Mouse (Mus musculus) forebrain, embryonic 15.5 days (tissue): ENCODE data around the gene Sdccag8. TPM values are rescaled to one million over a fixed set of nuclear protein-coding genes. Genes with fewer than 3 reads are reported as not detected.
A peak's percentile ranks its signal among the peaks of the same experiment; 100 is the strongest.
"Not testable (repeated sequence)": the region's sequence is repeated elsewhere in the genome, so short reads cannot be mapped to it uniquely, and the experiment has no call there.

Experiments
- ATAC-seq: fragments of 200-750 bp; cut with Nextera tagmentation; replicated peaks from 2 replicates; pipeline ENCODE4 v1.8.0; 2017; ENCODE audit warnings: mild to moderate bottlenecking, moderate TSS enrichment, moderate library complexity
- H3K27ac ChIP-seq: fragments of 300-500 bp; sonication (generic); replicated peaks from 2 replicates; pipeline ENCODE4 v1.5.1; 2015; ENCODE audit warnings: mild to moderate bottlenecking, inconsistent platforms
- H3K27me3 ChIP-seq: fragments of 300-500 bp; sonication (generic); 2 replicates; pipeline ENCODE4 v1.6.1; 2015; ENCODE audit warnings: inconsistent platforms
- H3K36me3 ChIP-seq: fragments of 300-500 bp; sonication (generic); 2 replicates; pipeline ENCODE4 v1.6.1; 2015; ENCODE audit warnings: mild to moderate bottlenecking, inconsistent platforms
- H3K4me1 ChIP-seq: fragments of 300-500 bp; sonication (generic); 2 replicates; pipeline ENCODE4 v1.6.1; 2015; ENCODE audit warnings: inconsistent platforms
- H3K4me2 ChIP-seq: fragments of 300-500 bp; sonication (generic); replicated peaks from 2 replicates; pipeline ENCODE4 v1.6.1; 2015; ENCODE audit warnings: mild to moderate bottlenecking, inconsistent platforms
- H3K4me3 ChIP-seq: fragments of 300-500 bp; sonication (generic); 2 replicates; pipeline ENCODE4 v1.5.1; 2015; ENCODE audit warnings: mild to moderate bottlenecking, inconsistent platforms
- H3K9ac ChIP-seq: fragments of 300-500 bp; sonication (generic); replicated peaks from 2 replicates; pipeline ENCODE4 v1.6.1; 2015; ENCODE audit warnings: mild to moderate bottlenecking, inconsistent platforms
- H3K9me3 ChIP-seq: fragments of 300-500 bp; sonication (generic); 2 replicates; pipeline ENCODE4 v1.6.1; 2016; ENCODE audit warnings: inconsistent platforms
- WGBS: fragments of 180-500 bp; shearing (Covaris S2); methylation state at CpG from one replicate; pipeline ENCODE4 v1.1.7; 2015; ENCODE audit warnings: mixed read lengths; 5-methylcytosine and 5-hydroxymethylcytosine counted together
- polyA plus RNA-seq: library from polyadenylated mRNA; unstranded; fragments of >200 nt; fragmentation: Nextera tagmentation; extraction: Ambion mirVana; gene quantifications from 2 replicates; pipeline ENCODE4 v1.2.1, GENCODE M21; 2015

Gene Sdccag8
- polyA plus RNA-seq, 1 experiment from 2014 or later: 33.8 TPM

DNA sequence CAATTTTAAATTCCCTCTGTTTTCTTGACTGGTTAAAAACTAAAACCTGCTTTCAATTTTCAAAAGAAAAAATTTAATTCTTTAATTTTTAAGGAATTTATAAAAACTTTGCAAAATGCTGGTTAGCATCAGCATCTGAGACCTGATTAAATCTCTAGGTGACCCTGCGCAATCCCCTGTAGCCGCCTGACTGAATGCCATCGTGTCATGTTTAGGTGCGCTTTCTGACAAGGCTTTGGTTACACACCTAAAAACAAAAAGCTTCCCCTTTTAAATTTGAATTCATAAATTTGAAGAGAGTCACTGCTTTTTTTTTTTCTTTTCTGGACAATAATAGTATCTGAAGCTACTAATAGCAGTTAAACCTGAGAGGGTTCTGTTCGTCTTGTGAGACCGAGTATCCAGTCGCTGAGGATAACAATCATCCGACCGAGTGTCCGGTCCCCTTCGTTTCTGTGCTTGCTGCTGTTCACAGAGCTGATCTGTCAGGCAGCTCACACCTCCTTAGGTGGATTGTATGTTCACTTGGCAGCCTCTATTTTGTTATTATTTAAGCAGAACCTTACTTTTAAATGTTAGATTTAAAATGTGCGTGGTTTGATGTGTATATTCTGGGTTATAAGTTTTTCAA lies 118.0 kb downstream of the Sdccag8 start:
- Histone ChIP-seq H3K27me3 (no peaks in the 10 kb centered on the region), H3K9me3 (no peaks in the 10 kb centered on the region), H3K9ac (peak overlapping the region; percentile 23; the same call in 1 of the 2 replicates), H3K4me2 (no peak overlapping the region), H3K27ac (peak overlapping the region; percentile 95), H3K4me3 (no peak overlapping the region), H3K36me3 (no peaks in the 10 kb centered on the region), H3K4me1 (peaks cover 59% of the 10 kb centered on the region)
- 70% methylated on average over 12 of the region's 12 CpGs for WGBS
- ATAC-seq: no peak

DNA sequence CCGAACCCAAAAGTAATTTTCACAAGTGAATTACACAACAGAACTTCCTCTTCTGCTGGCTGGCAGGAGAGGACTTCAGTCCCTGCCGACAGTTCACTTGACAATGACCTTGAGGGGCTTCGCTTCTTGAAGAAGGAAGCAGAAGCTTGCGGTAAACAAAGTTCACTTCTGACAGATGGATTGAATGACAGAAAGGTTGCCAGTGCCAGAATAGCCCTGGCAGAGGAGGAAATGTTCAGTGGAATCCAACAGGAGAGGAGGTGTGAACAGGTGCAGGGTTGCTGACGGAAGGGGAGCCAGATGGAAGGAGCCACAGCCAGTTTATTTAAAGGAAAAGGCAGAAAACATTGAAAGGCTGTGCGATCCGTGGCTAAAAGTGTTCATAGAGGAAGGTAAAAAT lies 118.9 kb downstream of the Sdccag8 start:
- Histone ChIP-seq H3K4me3 (no peak overlapping the region), H3K4me1 (peaks cover 54% of the 10 kb centered on the region), H3K9me3 (no peaks in the 10 kb centered on the region), H3K4me2 (0 out of 2 replicates have a peak overlapping the region, but pooled peaks have one; percentile 10), H3K36me3 (no peaks in the 10 kb centered on the region), H3K27me3 (no peaks in the 10 kb centered on the region), H3K27ac (peak overlapping the region; percentile 95), H3K9ac (no peak overlapping the region)
- peak; percentile 81 for ATAC-seq
- WGBS: 37% methylated on average over 7 of the region's 7 CpGs

DNA sequence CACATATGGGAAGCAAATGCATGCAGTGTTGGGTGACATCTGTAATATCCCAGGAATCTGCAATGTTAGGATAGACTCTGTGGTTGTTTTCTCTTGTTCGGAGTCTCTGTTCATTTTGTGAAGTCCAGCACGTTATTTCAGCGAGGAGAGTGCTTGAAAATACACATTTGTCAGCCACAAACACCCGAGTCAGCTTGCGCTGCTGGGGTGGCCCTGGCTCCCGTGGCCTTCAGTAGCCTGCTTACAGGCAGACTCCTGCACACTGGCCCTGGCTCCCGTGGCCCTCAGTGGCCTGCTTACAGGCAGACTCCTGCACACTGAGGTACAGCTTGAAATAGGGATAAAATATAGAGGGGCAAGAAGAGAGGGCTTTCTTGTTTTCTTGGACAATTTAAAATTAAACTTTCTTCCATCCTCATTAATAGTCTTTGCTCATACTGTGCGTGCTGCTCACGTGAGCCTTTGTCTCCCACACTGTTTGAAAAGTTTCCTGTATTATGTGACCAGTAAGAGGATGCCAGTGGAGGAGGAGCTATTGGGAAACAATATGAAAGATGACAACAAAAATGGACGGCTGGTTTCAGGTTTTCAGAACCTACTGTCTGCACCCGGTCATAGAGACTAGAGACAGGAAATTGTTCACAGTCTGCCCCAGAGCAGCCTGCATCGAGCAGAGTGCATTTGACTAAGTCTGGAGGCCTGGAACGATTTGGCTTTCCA lies 119.7 kb downstream of the Sdccag8 start:
- peak overlapping the region; percentile 95 for H3K27ac ChIP-seq

DNA sequence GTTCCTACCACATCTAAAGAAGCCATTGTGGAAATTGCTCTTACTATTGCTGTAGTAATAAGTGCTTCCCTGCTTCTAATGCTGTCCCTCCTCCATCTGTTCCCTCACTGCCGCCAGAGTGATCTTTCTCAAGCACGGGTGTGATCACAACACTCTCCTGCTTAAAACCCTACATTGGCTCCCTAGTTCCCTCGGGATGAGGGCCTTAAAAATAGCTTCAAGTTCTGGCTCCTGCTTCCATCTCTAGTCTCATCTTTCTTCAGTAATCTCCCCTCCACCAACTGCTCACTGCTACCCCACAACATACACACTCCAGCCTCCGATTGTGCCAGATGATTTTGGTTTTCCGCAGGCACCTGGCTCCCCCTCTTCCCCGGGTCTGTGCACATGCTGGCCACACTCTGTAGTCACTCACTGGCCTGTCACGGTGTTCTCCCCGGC lies 125.5 kb downstream of the Sdccag8 start:
- Histone ChIP-seq H3K9ac (no peak overlapping the region), H3K4me2 (no peak overlapping the region), H3K36me3 (no peaks in the 10 kb centered on the region), H3K27me3 (no peaks in the 10 kb centered on the region), H3K27ac (peak overlapping the region; percentile 76), H3K4me3 (no peak overlapping the region), H3K4me1 (peaks cover 20% of the 10 kb centered on the region), H3K9me3 (no peaks in the 10 kb centered on the region)
- 70% methylated on average over 8 of the region's 8 CpGs for WGBS
- ATAC-seq: peak; percentile 59

More for the DNA sequence above, 119.7 kb downstream of the Sdccag8 start:
- Histone ChIP-seq H3K4me2 (no peak overlapping the region), H3K27me3 (no peaks in the 10 kb centered on the region), H3K4me3 (no peak overlapping the region), H3K36me3 (no peaks in the 10 kb centered on the region), H3K4me1 (peaks cover 45% of the 10 kb centered on the region), H3K9ac (peak overlapping the region; percentile 1; the same call in 1 of the 2 replicates), H3K9me3 (no peaks in the 10 kb centered on the region)
- ATAC-seq: no peak
- 44% methylated on average over 13 of the region's 13 CpGs for WGBS

DNA sequence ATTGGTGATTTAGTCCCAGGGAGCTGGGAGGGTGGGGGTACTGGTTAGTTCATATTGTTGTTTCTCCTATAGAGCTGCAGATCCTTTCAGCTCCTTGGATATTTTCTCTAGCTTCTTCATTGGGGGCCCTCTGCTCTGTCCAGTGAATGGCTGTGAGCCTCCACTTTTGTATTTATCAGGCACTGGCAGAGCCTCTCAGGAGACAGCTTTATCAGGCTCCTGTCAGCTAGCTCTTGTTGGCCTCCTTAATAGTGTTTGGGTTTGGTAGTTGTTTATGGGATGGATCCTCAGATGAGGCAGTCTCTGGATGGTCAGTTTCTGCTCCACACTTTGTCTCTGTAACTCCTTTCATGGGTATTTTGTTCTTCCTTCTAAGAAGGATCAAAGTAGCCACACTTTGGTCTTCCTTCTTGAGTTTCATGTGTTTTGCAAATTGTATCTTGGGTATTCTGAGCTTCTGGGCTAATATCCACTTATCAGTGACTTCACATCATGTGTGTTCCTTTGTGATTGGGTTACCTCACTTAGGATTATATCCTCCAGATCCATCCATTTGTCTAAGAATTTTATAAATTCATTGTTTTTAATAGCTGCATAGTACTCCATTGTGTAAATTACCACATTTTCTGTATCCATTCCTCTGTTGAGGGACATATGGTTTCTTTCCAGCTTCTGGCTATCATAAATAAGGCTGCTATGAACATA lies 127.0 kb downstream of the Sdccag8 start:
- not testable (repeated sequence) for H3K27me3 ChIP-seq, H3K9ac ChIP-seq, ATAC-seq, H3K36me3 ChIP-seq, H3K4me3 ChIP-seq, H3K9me3 ChIP-seq, H3K4me2 ChIP-seq
- 0 out of 2 replicates have a peak overlapping the region, but pooled peaks have one; percentile 19 for H3K27ac ChIP-seq
- peaks cover 30% of the 10 kb centered on the region for H3K4me1 ChIP-seq

DNA sequence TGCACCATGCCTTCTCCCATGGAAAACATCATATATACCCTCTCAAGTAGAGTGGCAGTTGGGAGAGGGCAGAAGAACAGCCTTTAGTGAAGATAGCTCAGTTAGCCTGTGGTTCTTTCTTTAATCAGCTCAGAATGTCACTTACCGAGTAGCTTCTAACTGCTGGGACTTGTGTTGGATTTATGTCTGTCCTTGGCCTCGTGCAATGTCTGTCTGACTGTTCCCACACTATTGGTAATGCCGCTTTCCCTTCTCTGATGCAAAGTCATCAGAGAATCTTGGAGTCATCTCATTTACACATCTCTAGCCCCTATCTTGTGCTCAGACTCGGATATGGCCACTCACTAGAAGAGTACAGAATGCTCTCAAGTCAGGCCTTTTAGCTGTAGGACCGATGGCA lies 128.7 kb downstream of the Sdccag8 start:
- H3K27ac ChIP-seq: peak overlapping the region; percentile 50; the same call in 1 of the 2 replicates
- no peaks in the 10 kb centered on the region for H3K9me3 ChIP-seq
- H3K9ac ChIP-seq: no peak overlapping the region
- no peak overlapping the region for H3K4me3 ChIP-seq
- H3K4me2 ChIP-seq: no peak overlapping the region
- H3K4me1 ChIP-seq: peaks cover 43% of the 10 kb centered on the region
- no peaks in the 10 kb centered on the region for H3K27me3 ChIP-seq
- 93% methylated on average over 5 of the region's 5 CpGs for WGBS
- no peak for ATAC-seq
- no peaks in the 10 kb centered on the region for H3K36me3 ChIP-seq

DNA sequence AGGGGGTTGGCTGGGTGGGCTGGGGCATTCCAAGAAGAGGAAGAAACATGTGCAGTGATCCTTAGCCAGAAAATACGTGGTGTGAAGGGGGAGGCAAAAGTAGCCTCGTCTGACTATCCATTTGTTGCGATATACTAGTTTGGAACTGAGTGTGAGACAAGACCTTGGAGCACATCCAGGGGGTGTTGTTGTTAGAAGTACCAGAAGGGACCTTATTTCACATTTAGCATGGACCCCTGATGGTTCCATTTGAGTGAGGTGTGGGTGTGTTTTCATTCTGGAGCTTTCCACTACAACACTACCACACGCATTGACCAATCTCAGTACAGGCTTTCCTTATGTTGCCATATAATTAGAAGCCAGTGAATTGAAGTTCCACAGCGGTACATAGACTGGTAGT lies 129.5 kb downstream of the Sdccag8 start:
- Histone ChIP-seq H3K4me1 (peaks cover 51% of the 10 kb centered on the region), H3K27ac (peak overlapping the region; percentile 96), H3K9me3 (no peaks in the 10 kb centered on the region), H3K4me2 (no peak overlapping the region), H3K9ac (no peak overlapping the region), H3K36me3 (no peaks in the 10 kb centered on the region), H3K27me3 (no peaks in the 10 kb centered on the region), H3K4me3 (no peak overlapping the region)
- WGBS: 49% methylated on average over 5 of the region's 5 CpGs
- no peak; the same call in 1 of the 2 replicates for ATAC-seq

DNA sequence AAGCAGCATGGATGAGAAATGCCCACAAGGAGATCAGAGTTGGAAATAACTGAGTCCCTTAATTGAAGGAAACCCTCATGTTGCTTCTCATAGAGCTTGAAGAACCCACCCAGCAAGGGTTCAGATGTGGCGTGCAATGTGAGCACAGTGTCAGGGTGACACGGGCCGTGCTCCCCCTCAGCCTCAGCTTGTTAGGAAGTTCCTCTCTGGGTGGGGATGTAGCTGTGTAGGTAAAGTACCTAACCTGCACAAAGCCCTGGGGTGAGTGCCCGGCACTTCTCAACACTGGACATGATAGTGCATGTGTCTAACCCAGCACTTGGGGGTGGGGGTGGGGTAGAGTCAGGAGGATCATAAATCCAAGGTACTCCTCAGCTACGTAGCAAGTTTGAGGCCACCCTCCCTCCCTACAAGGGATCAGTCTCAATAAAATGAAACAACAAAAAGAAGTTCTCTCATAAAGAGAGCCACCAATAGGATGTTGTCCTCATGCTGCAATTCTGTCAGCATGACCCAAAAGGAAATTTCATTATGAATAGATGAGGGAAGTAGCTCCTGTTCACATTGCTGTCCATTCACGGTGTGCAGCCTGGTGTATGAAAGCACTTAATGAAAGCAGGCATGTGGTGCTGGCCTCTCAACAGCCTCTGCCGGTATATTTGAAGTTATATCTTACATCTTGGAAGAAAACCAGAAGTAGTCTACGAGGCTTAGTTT lies 130.2 kb downstream of the Sdccag8 start:
- ATAC-seq: no peak
- H3K9ac ChIP-seq: no peak overlapping the region
- peak overlapping the region; percentile 96 for H3K27ac ChIP-seq
- no peaks in the 10 kb centered on the region for H3K36me3 ChIP-seq
- no peaks in the 10 kb centered on the region for H3K27me3 ChIP-seq
- H3K9me3 ChIP-seq: no peaks in the 10 kb centered on the region
- H3K4me3 ChIP-seq: no peak overlapping the region
- WGBS: 52% methylated on average over 8 of the region's 8 CpGs
- peaks cover 58% of the 10 kb centered on the region for H3K4me1 ChIP-seq
- H3K4me2 ChIP-seq: no peak overlapping the region

DNA sequence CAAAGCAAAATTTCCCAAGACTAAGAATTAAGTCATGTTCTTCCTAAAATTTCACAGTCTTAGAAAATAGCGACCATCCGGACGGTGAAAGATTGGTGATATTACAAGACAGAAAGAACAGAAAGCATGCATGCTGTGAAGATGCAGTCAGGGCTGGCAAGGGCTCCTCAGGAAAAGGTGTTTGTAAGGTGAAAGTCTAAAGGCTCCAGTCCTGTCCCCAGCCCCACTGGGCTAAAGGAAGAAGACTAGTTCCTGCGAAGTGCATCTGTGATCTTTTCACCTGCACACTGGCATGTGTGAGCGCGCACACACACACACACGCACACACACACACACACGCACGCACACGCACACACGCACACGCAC lies 130.7 kb downstream of the Sdccag8 start:
- ATAC-seq: no peak
- WGBS: 85% methylated on average over 12 of the region's 12 CpGs
- H3K36me3 ChIP-seq: no peaks in the 10 kb centered on the region
- H3K27me3 ChIP-seq: no peaks in the 10 kb centered on the region
- no peak overlapping the region for H3K4me2 ChIP-seq
- H3K9me3 ChIP-seq: no peaks in the 10 kb centered on the region
- peaks cover 61% of the 10 kb centered on the region for H3K4me1 ChIP-seq
- no peak overlapping the region for H3K4me3 ChIP-seq
- H3K27ac ChIP-seq: peak overlapping the region; percentile 96
- no peak overlapping the region for H3K9ac ChIP-seq

DNA sequence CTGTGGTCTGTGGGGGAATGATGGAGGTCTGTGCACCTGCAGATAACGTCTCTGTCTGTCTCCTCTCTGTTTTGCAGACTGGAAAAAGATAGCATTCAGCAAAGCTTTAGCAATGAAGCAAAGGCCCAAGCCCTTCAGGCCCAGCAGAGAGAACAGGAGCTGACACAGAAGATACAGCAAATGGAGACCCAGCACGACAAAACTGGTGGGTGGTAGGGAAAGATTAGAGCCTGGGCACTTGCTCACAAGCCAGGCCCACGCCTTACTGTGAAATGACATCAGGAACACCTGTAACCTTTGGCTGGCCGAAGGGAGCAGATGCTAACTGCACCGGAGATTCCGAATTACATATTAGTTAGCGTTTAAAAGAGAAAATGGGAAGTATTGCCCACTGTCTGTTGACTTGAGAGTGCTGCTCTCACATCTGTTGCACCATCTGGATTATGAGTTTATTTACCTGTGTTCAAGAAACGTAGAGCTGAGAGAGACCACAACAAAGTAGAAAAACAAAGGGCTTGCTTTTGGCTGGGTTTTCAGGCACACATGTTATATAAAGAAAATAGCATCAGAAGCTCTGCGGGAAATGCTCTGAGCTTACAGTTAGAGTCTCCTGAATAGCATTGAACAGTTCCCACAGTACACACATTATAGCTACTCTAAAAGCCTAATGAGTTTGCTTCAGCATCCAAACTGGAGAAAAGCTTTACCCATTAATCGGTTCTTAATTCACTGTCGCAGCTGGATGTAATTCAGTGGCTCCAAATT lies 131.8 kb downstream of the Sdccag8 start:
- H3K27me3 ChIP-seq: no peaks in the 10 kb centered on the region
- no peak overlapping the region for H3K4me3 ChIP-seq
- WGBS: 10% methylated on average over 11 of the region's 11 CpGs
- peak overlapping the region; percentile 20; the same call in 1 of the 2 replicates for H3K4me2 ChIP-seq
- H3K9ac ChIP-seq: peak overlapping the region; percentile 11; the same call in 1 of the 2 replicates
- ATAC-seq: peak; percentile 78
- no peaks in the 10 kb centered on the region for H3K36me3 ChIP-seq
- H3K27ac ChIP-seq: peak overlapping the region; percentile 96
- H3K4me1 ChIP-seq: peaks cover 63% of the 10 kb centered on the region
- H3K9me3 ChIP-seq: no peaks in the 10 kb centered on the region

DNA sequence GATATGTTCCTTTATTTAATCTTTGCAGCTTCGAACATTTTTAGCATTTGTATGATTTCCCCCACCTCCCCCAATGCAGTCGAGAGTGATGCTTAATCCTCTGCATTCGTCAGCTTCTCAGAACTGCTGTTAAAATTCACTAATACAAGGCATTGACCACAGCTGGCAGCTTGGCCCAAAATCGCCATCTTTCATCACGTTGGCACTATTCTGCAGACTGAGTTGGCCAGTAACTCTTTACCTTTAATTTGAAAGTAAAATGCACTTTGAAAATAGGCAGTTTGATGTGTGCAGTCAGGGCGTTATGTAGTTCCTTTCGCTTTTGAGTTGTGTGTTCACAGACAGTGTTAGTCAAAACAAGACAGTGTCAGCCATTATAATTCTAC lies 132.3 kb downstream of the Sdccag8 start:
- WGBS: 10% methylated on average over 7 of the region's 7 CpGs
- no peaks in the 10 kb centered on the region for H3K27me3 ChIP-seq
- H3K36me3 ChIP-seq: no peaks in the 10 kb centered on the region
- no peaks in the 10 kb centered on the region for H3K9me3 ChIP-seq
- peak overlapping the region; percentile 20; the same call in 1 of the 2 replicates for H3K4me2 ChIP-seq
- peak overlapping the region; percentile 96 for H3K27ac ChIP-seq
- H3K4me1 ChIP-seq: peaks cover 68% of the 10 kb centered on the region
- ATAC-seq: peak; percentile 81
- H3K4me3 ChIP-seq: no peak overlapping the region
- no peak overlapping the region for H3K9ac ChIP-seq
